Mouse (Mus musculus) thymus, adult 18-20 months (tissue): Measurements from ENCODE around the gene Olfr766-ps1.
"Not testable (repeated sequence)": the region's sequence is repeated elsewhere in the genome, so short reads cannot be mapped to it uniquely, and the experiment has no call there.

ENCODE experiments used
- DNase-seq, 2 experiments: peaks; one replicate each; pipeline ENCODE4 v3.0.0; 2022; ENCODE audit warnings: mixed read lengths in 2 of 2

Gene Olfr766-ps1

GRCm38 (mm10) chr10:129068877-129069276, at the start of gene Olfr766-ps1:
Gene Olfr766-ps1 (minus strand): TSS chr10:129068977.
- no peak for DNase-seq

GRCm38 (mm10) chr10:129117761-129118160, 49.0 kb upstream of the Olfr766-ps1 start, which contains the start of gene Olfr769:
Gene Olfr769 (minus strand): TSS chr10:129117861.
- no peak for DNase-seq

GRCm38 (mm10) chr10:129115146-129115545, 46.4 kb upstream of the Olfr766-ps1 start:
- no peak for DNase-seq

- no peak for DNase-seq
Measured at GRCm38 (mm10) chr10:129101231-129101630, 32.5 kb upstream of the Olfr766-ps1 start.

- no peak for DNase-seq
Measured at GRCm38 (mm10) chr10:129099275-129099674, 30.5 kb upstream of the Olfr766-ps1 start, which contains the start of gene Olfr768. Gene Olfr768 (minus strand): TSS chr10:129099375.

- DNase-seq, result not testable (repeated sequence)
Measured at GRCm38 (mm10) chr10:129082810-129083209, 14.0 kb upstream of the Olfr766-ps1 start, which contains the start of gene Olfr767. Gene Olfr767 (minus strand): TSS chr10:129082910.

- DNase-seq, result not testable (repeated sequence)
Measured at GRCm38 (mm10) chr10:129049898-129050297, 18.9 kb downstream of the Olfr766-ps1 start, which contains the start of gene Olfr765. Gene Olfr765 (minus strand): TSS chr10:129049998.

- DNase-seq, result no peak
Measured at GRCm38 (mm10) chr10:129039796-129040195, 29.0 kb downstream of the Olfr766-ps1 start, which contains the start of gene Olfr764-ps1. Gene Olfr764-ps1 (minus strand): TSS chr10:129039896.

GRCm38 (mm10) chr10:129028343-129028742, 40.4 kb downstream of the Olfr766-ps1 start:
- no peak for DNase-seq

GRCm38 (mm10) chr10:129026018-129026662, 42.6 kb downstream of the Olfr766-ps1 start:
- DNase-seq, result no peak

GRCm38 (mm10) chr10:129023319-129023718, 45.5 kb downstream of the Olfr766-ps1 start:
- no peak for DNase-seq

GRCm38 (mm10) chr10:129014477-129014876, 54.3 kb downstream of the Olfr766-ps1 start:
- DNase-seq, result no peak
